Mouse (Mus musculus): ENCODE measurements around the gene St5.

DNA sequence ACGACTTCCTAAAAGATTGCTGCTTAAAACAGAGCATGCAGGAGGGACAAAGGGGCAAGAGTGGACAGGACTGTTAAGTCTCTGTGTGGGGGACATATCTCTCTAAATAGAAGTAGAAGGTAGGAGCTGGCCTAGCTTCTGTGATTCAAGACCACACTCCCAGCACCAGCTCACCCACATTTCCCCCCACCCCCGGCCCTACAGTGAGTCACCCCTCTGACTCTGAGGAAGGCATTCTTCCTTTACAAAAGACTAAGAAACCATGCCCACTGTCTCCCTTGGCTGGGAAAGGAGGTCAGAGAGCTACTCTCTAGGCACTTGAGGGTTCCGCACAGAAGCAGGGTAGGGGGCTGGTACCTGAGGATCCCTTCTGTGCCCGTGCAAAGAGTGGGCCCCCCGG is 219.2 kb downstream of the St5 start:
- TF ChIP-seq HCFC1 (IDR thresholded peaks at IDR 0.05; ENCODE audit: borderline replicate concordance, insufficient read depth, low read length) (no peak), ZC3H11A (IDR thresholded peaks at IDR 0.05; ENCODE audit: borderline replicate concordance, low read depth, low read length) (no peak)
